Mouse (Mus musculus) liver, postnatal 0 days (tissue): ENCODE measurements around the gene Gorasp2.

Experiments
- CTCF ChIP-seq: sonication (generic); IDR thresholded peaks from 2 replicates; pipeline ENCODE4 v1.5.1; 2016; ENCODE audit warnings: antibody characterized with exemption, low read depth
- EP300 ChIP-seq: IDR thresholded peaks from 2 replicates; pipeline ENCODE4 v1.6.1; 2016; ENCODE audit warnings: antibody characterized with exemption, low read depth, mild to moderate bottlenecking

DNA sequence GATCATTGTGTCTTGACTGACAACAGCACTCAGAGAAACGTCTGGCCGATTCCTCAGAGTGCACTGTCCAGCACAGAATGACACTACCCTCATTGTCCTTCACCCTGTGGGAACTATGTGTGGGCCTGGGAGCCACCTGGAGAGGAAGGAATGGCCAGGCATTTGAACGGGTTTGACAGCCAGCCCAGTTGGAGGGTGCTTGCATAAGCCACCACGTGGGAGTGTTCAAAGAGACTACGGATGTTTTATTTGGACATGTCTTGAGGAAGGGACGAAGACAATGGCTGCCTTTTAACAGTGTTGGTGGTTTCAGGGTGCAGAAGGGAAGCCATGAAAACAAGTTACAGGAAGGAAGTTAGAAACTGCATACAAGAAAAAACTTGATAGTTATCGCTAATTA is 35.6 kb upstream of the Gorasp2 start:
- no peak for TF ChIP-seq CTCF
- TF ChIP-seq EP300, result no peak
